Mouse (Mus musculus): ENCODE measurements at regions not wholly inside any gene's neighbourhood (a gene's known extent, or its start where the extent isn't known, plus 50 kb on each side); places are given as distances from the start of the nearest gene placed in this dataset.
"Not testable (repeated sequence)": the region's sequence is repeated elsewhere in the genome, so short reads cannot be mapped to it uniquely, and the experiment has no call there.

DNA sequence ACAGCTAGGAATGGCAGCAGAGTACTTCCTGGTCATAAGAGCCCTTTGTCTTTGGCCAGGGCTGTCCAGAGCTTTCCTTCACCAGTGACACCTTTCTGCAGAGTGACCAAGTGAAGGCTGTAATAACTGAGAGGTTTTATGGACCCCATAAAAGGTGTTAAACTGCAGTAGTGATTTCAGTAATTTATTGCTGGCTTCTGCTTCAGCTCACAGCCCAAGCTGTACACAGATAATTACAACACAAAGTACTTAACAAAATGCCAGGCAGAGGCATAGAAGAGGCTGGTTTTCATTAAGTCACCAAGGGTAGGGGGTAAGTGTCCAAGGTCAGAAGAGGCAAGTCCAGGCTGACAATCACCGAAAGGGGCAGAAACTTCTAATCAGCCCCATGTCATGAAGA, 83.8 kb downstream of the Eif4e start:
- no peak for DNase-seq (ENCODE audit: low spot score in 2 of 2)

DNA sequence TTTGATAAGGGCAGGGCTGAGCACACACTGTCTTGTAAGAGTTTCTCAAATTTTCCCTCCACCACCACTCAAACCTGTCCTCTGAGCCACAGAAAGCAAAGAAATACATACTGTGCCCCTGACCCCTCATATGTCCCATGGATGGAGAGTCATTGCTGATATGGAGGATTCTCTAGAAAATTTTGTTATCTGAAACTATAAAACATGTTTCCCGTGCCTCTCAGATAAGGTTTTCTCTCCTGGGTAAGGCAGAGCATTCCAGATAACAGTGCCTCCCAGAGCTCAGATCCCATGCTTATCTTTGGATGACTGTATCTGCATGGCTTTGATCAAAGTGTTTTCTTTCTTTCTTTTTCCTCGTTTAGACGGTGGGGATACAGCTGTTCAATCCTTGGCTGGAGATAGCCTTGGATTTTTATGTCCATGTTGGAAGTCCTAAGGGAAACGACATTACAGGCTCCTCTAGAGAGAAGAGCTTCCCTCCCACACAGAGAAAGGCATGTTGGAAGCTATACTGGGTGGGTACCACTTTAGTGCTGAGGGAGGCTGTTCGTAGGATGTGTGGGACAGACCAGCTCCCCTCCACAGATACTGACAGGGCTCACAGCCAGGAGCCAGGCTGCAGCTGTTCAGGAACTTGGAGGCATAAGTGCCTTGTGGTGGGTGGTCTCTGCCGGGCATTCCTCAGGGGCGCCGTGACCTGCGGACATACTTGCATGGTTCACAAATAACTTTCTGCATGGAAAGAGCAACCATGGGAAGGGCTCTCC, 87.1 kb downstream of the Eif4e start:
- no peak for DNase-seq (ENCODE audit: low spot score in 2 of 2)

DNA sequence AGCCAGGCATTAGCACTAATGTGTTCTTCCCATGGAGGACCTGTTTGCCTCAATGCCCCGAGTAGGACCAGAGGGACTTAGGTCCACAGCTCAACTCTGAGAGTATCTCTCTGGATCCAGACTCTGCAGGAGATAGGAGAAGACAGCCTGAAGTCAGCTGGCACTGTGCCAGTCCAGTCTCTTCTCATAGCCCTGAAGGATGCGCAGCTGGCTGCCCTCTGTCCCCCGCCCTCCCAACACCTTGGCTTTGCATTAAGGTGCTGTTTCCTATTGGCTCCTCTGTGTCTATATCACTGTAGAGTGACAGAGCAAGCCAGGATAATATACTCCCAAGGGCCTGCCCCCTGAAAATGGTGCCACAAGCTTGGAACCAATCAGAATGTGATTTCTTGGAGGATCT, 87.7 kb downstream of the Eif4e start:
- no peak for DNase-seq (ENCODE audit: low spot score in 2 of 2)

DNA sequence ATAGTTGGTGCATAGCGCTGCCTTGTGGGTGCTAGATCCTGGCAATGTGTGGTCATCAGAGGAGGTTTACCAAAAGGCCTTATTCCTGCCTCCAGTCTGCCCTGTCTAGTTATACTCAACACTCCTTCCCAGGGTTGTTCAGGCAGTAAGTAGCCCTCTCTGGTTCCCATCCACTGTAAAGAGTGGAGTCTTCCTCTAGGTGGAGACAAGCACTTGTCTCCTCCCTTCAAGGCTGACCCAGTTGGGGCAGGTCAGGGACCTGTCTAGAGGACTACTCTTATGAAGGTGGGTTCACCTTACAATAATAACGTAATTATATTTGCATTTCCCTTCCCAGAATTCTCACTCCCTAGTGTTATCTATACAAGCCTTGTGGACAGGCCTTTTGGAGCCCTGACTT, 88.9 kb downstream of the Eif4e start:
- DNase-seq (ENCODE audit: low spot score in 2 of 2) = no peak

DNA sequence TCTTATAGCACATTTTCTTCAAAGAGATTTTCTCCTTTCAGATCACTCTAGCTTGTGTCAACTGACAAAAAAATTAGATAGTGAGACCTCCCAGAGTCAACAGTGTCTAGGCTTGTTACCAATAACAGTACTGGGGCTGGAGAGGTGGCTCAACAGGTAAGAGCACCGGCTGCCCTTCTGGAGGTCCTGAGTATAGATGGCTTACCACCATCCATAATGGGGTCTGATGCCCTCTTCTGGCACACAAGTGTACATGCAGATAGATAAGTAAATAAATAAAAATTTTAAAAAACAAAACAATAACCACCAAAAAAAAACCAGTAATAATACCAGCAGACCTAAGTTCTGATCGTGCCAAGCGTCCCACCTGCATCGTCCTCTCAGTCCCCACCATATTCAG, 94.3 kb downstream of the Eif4e start:
- no peak for DNase-seq (ENCODE audit: low spot score in 2 of 2)

DNA sequence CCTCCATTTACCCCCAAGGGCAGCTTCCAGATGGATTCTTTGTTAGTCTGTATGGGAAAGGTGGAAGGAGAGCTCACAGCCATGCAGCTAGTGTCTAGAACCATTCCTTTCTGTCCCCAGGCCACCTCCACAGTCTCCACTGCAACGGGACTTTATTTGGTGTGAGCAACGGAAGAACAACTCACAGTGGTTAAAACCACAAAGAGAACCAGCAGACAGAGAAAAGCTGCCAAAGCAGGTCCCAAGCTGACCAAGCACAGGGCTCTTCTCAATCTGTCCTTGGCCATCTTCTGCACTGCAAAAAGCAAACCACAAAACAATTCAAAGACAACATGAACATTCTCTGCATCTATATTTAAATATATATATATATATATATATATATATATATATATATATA, 98.1 kb downstream of the Eif4e start:
- DNase-seq (ENCODE audit: low spot score in 2 of 2) = no peak

DNA sequence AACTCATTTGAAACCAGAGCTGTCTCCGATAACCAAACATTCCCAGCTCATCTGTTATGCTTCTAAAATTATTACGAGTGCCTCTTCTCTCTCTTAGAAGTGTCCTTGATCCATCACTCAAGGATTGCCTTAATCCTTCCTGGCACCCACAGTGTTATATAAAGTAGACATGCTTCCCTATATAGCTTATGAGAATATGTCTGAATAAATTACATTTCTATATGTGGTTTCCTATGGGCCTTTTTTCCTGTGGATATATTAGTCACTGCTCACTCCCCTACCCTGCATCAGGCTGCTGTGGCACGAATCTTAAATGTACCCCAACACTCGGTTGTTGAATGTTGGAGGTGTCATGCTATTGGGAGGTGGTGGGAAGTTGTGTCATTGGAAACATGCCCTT, 100.3 kb downstream of the Eif4e start:
- peak in 1 of 2 experiments; percentile 33 for DNase-seq (ENCODE audit: low spot score in 2 of 2)

DNA sequence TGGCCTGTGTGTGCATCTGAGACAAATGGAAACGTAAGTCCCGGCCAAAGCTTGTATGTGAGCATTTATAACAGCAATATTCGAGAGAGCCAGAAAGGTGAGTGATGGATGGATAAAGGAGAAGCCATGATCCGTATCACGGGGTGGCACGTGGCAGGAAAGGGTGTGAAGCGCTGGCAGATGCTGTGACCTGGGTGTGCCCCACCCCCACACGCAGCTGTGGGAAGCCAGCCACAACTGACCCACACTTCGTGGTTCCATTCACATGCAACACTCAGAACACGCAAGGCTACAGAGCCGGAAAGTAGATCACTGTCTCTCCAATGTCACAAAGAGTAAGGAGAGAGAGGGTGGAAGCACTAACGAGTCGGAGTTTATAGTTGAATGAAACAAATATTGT, 104.3 kb downstream of the Eif4e start:
- no peak for DNase-seq (ENCODE audit: low spot score in 2 of 2)

DNA sequence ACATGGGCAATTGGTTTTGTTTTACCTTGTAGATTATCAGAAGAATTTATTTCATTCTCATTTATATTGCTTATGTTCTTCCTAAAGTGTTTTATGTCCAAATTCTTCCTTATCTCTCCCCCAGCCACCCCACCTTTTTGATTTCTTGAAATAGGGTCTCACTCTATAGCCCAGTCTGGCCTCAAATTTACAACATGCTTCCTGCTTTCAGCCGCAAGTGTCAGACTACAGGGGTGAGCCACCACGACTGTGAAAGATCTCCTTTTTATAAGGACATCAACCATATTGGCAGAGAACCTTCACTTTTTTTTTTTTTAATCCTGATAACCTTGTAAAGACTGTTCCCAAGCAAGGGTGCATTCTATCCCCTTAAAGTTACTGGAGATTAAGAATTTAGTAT, 106.1 kb downstream of the Eif4e start:
- no peak for DNase-seq (ENCODE audit: low spot score in 2 of 2)

DNA sequence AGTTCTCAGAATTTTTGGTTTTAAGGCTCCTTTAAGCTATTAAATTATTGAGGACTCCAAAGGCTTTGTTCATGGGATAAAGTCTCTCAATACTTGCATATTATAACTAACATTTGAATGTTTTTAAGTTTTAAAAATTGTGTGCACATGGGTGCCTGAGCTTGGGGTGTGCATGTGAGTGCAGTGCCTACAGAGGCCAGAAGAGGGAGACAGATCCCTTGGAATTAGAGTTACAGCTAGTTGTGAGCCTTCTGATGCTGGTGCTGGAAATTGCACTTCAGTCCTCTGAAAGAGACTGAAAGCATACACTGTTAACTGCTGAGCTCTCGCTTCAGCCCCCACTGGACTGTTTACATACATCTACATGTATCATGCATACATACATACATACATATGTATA, 100.0 kb upstream of the Tspan5 start:
- DNase-seq (ENCODE audit: low spot score in 2 of 2) = no peak

DNA sequence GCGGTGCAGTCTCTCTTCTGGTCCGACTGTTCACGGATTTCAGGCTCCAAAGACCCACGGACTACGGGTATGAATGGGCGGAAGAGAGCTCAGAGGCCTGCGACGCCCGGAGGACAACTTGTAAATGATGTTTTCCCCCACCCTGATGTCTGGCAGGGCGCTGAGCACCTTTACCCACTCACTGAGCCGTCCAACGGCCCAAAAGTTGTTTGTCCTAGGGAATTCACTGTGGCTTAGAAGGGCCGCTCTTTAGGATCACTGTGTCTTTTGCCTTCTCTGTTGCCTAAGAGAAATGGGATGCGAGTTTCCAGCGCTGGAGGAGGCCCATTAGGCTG, 98.1 kb upstream of the Tspan5 start:
- DNase-seq (ENCODE audit: low spot score in 2 of 2) = no peak

DNA sequence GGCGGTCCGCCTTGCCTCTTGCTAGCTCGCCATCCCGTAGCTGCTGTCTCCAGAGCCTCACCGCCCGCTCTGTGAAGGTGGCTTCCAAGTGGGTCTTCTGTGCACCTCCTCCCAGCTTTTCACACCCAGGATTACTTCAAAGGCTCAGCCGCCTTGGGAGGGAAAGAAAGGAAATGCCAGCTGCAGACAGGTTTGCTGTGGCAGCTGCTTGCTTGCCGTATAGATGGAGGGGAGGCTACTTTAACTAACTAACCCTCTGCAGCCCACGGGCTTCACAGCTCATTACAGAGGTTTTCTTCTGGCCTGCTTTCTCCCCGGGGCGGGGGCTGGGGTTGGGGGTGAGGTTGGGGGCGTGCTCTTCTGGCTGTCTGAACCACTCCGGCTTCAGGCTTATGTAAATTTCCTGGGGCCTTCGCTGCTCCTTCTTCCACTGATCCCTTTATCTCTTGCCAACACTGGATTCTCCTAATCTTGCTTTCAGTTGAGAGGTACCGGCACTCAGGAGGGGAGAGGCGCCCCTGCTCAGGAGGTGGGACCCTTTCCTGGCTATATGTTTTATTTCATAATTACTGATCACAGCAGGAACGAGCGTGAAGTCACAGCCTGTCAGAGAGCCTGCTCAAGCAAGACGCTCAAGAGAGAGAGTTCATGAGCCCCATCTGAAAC, 97.6 kb upstream of the Tspan5 start:
- DNase-seq (ENCODE audit: low spot score in 2 of 2) = peak in 1 of 2 experiments; percentile 35

DNA sequence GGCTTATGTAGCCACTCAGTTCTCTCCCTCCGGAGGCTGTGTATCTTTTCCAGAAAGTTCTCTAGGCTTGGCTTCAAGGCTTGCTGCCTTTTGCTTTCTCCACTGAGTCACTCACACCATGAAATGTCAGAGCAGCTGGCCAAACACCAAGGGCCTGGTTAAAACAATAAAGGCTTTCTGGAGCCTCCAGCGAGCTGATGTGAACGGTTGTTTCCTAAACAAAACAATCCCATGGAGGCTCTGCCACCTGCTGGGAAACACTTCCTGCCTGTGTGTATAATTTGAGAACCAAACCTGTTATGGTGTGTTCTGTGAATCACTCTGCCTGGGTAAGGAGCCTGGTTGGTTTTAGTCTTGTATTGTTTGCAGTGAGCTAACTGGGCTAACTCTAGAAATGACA, 96.7 kb upstream of the Tspan5 start:
- peak; percentile 55 to 65 for DNase-seq (ENCODE audit: low spot score in 2 of 2)

DNA sequence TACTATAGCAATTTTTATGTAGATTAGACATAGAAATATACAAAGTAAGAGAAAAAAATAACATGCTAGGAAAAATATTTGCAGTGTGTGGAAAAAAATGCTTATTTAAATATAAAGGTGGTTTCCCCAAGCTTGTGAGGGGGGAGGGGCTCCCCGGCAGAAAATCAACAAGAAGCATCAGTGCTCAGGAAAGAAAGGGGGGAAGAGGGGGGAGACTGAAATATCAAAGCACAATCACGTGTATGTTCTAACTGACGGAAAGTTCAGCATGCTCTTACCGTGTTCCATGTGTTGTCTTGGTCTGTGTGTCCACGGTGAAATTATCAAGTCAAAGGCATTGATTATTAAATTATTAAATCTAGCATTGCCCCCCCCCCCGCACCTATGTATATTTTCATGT, 92.3 kb upstream of the Tspan5 start:
- DNase-seq (ENCODE audit: low spot score in 2 of 2) = no peak

DNA sequence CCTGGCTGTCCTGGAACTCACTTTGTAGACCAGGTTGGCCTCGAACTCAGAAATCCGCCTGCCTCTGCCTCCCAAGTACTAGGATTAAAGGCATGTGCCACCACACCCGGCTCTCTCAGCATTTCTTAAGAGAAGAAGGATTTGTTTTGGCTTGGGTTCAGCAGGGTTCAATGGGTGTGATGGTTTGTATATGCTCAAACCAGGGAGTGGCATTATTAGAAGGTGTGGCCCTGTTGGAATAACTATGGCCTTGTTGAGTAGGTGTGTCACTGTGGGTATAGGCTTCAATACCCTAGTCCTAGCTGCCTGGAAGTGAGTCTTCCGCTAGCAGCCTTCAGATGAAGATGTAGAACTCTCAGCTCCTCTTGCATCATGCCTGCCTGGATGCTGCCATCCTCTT, 91.3 kb upstream of the Tspan5 start:
- not testable (repeated sequence) for DNase-seq (ENCODE audit: low spot score in 2 of 2)

DNA sequence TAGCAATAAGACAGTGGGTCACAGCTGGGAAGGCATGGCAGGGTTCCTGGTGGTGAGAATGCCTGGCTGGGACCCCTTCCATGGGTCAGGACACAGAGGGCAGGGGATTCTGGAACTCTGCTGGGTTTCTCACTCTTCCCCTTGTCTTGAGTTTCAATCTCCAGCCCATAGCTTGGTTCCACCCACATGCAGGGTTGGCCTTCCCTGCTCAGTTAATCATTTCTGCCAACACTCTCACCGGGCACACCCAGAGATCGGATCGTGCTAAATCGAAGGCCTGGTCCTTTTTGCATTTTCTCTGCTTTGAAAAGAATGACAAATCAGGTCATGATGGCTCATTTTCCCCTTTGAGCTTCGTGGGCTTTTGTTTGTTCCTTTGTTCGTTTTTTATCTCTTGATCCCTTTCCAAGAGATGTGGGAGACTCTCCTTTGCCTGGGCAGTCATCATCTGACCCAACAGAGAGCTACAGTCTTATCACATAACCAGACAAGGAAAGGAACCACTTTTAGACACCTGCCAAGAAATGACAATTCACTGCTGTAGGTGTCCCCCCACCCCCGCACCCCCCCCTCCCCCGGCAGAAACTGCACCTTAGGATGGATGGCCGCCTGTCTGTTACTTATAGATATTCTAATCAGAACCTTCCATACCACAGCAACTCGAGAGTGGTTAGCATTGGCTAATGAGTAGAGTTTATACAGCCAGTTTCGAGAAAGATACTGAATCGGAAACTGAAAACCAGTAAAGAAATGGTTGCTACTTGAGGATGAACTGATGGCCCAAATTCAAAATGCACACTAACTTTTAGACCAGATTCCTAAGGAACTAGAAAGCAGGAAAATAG, 90.4 kb upstream of the Tspan5 start:
- no peak for DNase-seq (ENCODE audit: low spot score in 2 of 2)

DNA sequence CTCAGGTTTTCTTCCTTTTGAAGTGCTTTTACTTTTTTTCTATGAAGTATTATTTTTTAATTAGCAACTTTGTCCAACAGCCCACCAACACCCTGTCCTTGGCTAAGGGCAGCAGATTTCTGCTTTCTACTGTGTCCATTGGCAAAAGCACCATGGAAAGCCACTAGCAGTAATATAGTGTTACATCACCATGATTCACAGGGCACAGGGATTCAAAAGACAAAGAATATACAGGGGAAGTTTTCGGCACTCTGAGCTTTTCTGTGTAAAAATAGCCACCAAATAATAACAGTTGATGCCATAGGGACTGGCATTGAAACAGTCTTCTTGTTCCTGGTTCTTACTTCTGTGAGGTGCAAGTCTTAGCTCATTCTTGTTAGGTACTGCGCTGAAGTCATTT, 89.8 kb upstream of the Tspan5 start:
- no peak for DNase-seq (ENCODE audit: low spot score in 2 of 2)

DNA sequence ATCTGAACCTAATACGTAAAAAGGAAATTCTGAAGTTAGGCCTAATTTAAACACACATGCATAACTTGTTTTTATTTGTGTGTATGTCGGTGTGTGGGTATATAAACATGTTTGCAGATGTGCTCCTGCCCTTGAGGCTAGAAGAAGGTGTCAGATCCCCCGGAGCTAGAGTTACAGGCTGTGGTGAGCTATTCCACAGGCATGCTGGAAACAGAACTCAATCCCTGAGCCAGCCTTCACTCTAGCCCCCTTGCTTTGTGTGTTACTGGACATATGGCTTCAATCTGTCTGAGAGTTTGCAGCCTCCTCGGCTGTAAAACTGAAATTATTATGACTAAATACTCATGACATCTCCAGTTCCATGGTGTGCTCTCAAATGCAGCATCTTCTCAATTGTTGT, 89.3 kb upstream of the Tspan5 start:
- no peak for DNase-seq (ENCODE audit: low spot score in 2 of 2)

DNA sequence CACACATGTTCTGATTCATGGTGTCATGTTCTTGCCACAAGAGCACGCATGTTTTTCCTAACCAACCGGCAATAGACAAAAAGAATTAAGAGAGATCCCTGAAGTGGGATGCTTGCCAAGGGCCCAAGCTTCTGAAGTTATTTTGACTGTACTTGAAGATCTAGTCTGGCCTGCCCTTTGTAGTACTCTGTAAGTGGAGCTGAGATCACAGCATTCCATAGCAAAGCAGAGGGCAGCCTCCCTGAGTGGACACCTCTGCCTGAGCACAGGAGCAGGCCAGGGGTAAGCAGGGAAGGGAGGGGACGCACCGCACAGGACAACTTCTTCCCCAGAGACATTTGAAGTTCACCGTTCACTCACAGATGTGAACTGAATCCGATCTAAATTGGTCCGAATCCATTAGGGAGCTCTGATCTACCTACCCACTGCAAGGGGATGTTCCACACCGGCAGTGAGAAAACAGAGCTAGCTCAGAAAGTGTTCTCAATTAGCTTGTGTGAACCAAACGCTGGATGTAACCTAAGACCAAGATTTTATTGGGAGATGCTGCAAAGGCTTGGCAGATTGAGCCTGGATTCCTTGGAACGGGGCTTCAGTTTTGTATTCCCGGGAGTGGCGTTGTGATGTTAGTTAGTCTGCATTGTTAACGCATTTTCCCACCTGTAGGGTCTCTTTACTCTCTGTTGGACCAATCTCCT, 88.3 kb upstream of the Tspan5 start:
- no peak for DNase-seq (ENCODE audit: low spot score in 2 of 2)

DNA sequence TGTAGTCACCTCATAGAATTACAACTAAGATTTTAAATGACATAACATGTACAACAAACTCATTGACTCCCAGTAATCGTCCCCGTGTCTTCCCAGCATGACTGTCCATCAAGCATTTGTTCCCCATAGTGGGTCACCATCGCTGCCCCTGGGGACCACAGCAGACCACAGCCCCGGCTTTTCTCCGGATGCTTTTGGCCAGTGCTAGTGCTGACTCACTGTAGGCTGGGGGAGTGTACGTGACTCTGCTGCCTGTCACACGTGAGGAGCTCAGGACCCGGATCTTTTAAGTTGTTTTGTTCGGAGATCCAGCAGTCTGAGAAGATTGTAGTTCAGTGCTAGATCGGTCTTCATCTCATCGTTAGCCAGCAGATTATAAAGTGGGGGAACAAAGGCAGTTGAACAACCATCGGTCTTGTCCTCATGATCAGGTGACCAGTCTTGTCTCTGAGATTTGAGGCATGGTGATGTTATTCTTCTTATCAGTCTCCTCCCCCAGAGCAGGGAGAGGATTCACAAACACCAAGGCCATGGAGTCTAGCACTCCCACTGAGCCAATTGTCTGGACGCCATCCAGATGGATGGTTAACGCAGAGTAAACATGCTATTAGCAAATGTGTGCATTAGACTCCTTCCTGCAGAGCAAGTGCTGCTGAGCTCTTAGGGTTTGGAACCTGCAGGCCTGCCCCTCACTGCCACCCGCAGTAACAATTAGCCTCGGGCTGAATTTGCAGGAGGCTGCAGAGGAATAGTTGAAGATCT, 87.2 kb upstream of the Tspan5 start:
- DNase-seq (ENCODE audit: low spot score in 2 of 2) = no peak

DNA sequence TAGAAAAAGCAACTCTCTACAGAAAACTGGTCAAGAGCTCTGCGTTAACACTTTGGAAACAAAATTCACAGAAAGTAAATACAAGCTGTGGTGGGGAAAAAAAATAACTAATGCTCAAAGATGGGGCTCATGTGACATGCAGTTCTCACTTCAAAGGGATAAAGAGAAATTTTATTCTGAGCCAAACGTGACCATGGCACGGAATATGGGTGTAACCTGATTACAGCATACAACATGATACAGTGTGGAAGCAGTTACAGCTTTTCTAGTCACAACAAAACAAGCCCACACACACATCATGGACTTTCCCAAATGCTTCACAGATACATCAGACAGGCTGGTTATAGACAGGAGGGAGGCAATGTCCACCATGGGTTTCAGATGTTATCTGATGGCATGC, 86.5 kb upstream of the Tspan5 start:
- no peak for DNase-seq (ENCODE audit: low spot score in 2 of 2)

DNA sequence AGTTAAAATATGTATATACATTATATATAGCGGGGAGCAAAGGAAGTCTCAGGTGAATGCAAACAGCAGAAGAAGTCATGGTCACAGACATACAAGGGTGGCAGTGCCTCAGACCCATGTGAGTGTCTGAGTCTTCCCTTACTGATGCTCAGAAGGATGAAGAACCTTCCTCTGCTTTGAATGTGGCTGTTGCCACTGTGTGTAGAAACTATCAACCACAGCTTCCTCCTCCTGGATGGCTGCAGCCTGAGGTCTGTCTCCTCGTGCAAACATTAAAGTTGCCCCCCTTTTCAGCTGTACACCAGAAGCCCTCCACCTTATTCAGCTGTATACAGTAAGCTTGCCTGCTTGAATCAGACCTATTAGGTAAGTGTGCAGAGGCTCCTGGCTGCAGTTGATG, 79.4 kb upstream of the Tspan5 start:
- DNase-seq (ENCODE audit: low spot score in 2 of 2) = no peak
